In genomic region chr19:38073226-38073625, GRCm38 (mm10) we compare ENCODE assay signal across 23 mouse cellular contexts. TPM values are rescaled to one million over a fixed set of nuclear protein-coding genes. Genes with fewer than 3 reads are reported as not detected.
DNase-seq lines count a peak whose midpoint lies in the region; ATAC-seq and TF ChIP-seq lines count a peak whose summit lies in the region.
"Had no signal": no experiment of that assay in that cellular context is flagged by ENCODE, and none has a peak within 500 bp of the region (broad histone marks: within the 10 kb centered on the region; RNA-seq: fewer than 3 reads in every experiment).

No protein-coding gene starts in this region.

- H3K4me1 ChIP-seq in midbrain, embryonic 11.5 days (ENCODE audit: control insufficient read depth, insufficient read depth, low read length) = no peaks in the 10 kb centered on the region
- no peaks in the 10 kb centered on the region for H3K4me1 ChIP-seq in midbrain, postnatal 0 days (ENCODE audit: insufficient read depth, low read length)

- ATAC-seq in midbrain, embryonic 11.5 days (ENCODE audit: low FRiP score) = no peak
- ATAC-seq in midbrain, postnatal 0 days (ENCODE audit: low FRiP score) = no peak
- ATAC-seq: activated CD4-positive, CD25-positive, alpha-beta regulatory T cell, adult 4 months; CD4-positive, CD25-positive, alpha-beta regulatory T cell, adult 4 months; Patski had no signal

- no peaks in the 10 kb centered on the region for H3K27me3 ChIP-seq in midbrain, embryonic 11.5 days (ENCODE audit: control insufficient read depth, insufficient read depth, low read length)
- no peaks in the 10 kb centered on the region for H3K27me3 ChIP-seq in midbrain, postnatal 0 days (ENCODE audit: insufficient read depth, low read length)
- H3K27me3 ChIP-seq: CH12.LX, Patski had no signal

- H3K4me2 ChIP-seq in midbrain, embryonic 11.5 days = no peak overlapping the region
- no peak overlapping the region for H3K4me2 ChIP-seq in midbrain, postnatal 0 days (ENCODE audit: low read depth, low read length, poor library complexity, severe bottlenecking)

- DNase-seq in heart, adult 11 months = peak; percentile 55
- no peak for DNase-seq in heart, adult 18-20 months
- DNase-seq in midbrain, embryonic 11.5 days (ENCODE audit: low spot score, missing footprints) = peak; percentile 61
- DNase-seq in midbrain, postnatal 0 days (ENCODE audit: low spot score) = no peak
- DNase-seq: adrenal gland, adult 2 months; adrenal gland, adult 8-10 months; adrenal gland, postnatal 10 days; adrenal gland, postnatal 14 days; adrenal gland, postnatal 25 days; adrenal gland, postnatal 36 days; B cell, adult 2 months; cerebellum, adult 11 months; cerebellum, adult 11-12 months; cerebellum, adult 18-20 months had no signal

- H3K36me3 ChIP-seq in midbrain, embryonic 11.5 days (ENCODE audit: control insufficient read depth, insufficient read depth, low read length) = peaks cover 10% of the 10 kb centered on the region; the same call in 1 of the 2 replicates
- no peaks in the 10 kb centered on the region for H3K36me3 ChIP-seq in midbrain, postnatal 0 days (ENCODE audit: insufficient read depth, low read length)

- H3K27ac ChIP-seq in midbrain, embryonic 11.5 days (ENCODE audit: low read depth, low read length) = no peak overlapping the region
- no peak overlapping the region for H3K27ac ChIP-seq in midbrain, postnatal 0 days (ENCODE audit: low read depth, low read length)

- no peak overlapping the region for H3K4me3 ChIP-seq in midbrain, embryonic 11.5 days (ENCODE audit: low read depth, low read length)
- H3K4me3 ChIP-seq in midbrain, postnatal 0 days (ENCODE audit: low read depth, low read length) = no peak overlapping the region

- H3K9me3 ChIP-seq in midbrain, embryonic 11.5 days (ENCODE audit: control insufficient read depth, low read length) = no peaks in the 10 kb centered on the region
- H3K9me3 ChIP-seq in midbrain, postnatal 0 days (ENCODE audit: low read length) = no peaks in the 10 kb centered on the region
- H3K9me3 ChIP-seq: G1E had no signal

- WGBS in midbrain, embryonic 11.5 days = 94% methylated on average over 5 of the region's 5 CpGs
- 94% methylated on average over 5 of the region's 5 CpGs for WGBS in midbrain, postnatal 0 days

- no peak overlapping the region for H3K9ac ChIP-seq in midbrain, embryonic 11.5 days (ENCODE audit: low read length)
- no peak overlapping the region for H3K9ac ChIP-seq in midbrain, postnatal 0 days (replicated peaks; ENCODE audit: low read length, poor library complexity, severe bottlenecking)

- no peak for TF ChIP-seq CTCF in midbrain, postnatal 0 days (IDR thresholded peaks at IDR 0.05)

RNA-seq across cellular contexts. Expression of gene Cep55, which starts 18.4 kb away (rescaled TPM):
- total RNA-seq in heart, adult 18-20 months (2021) = under 1 TPM; 0.23 to 0.37 TPM
- polyA plus RNA-seq in midbrain, embryonic 11.5 days (2014; fragmentation: Nextera tagmentation; extraction: Ambion mirVana) = 60.8 and 67.1 TPM in 2 replicates
- total RNA-seq in midbrain, postnatal 0 days (2014; rRNA removed) = 1.3 and 2.3 TPM in 2 replicates
- polyA plus RNA-seq in midbrain, postnatal 0 days (2015; fragmentation: Nextera tagmentation; extraction: Ambion mirVana) = 0.88 and 0.90 TPM in 2 replicates

RNA-seq across cellular contexts. Expression of gene Ffar4, which starts 23.6 kb away (rescaled TPM):
- under 1 TPM in 1 of 2 experiments, not detected in 1; 0.80 TPM for total RNA-seq in heart, adult 18-20 months (2021)
- not detected in 2 replicates for polyA plus RNA-seq in midbrain, embryonic 11.5 days (2014; fragmentation: Nextera tagmentation; extraction: Ambion mirVana)
- total RNA-seq in midbrain, postnatal 0 days (2014; rRNA removed) = 0.16 TPM in 1 of 2 replicates, not detected in the other
- polyA plus RNA-seq in midbrain, postnatal 0 days (2015; fragmentation: Nextera tagmentation; extraction: Ambion mirVana) = 0.12 and 0.51 TPM in 2 replicates
- total RNA-seq: CH12.LX, G1E, MEL had no signal
- polyA plus RNA-seq: C2C12; CD4-positive, CD25-positive, alpha-beta regulatory T cell, adult 4 months; G1E; Patski had no signal

RNA-seq across cellular contexts. Expression of gene Myof, which starts 29.8 kb away (rescaled TPM):
- 10 to 100 TPM in 1 of 2 experiments, 1 to 10 TPM in 1; 5.6 to 13.0 TPM for total RNA-seq in heart, adult 18-20 months (2021)
- 3.3 and 3.6 TPM in 2 replicates for polyA plus RNA-seq in midbrain, embryonic 11.5 days (2014; fragmentation: Nextera tagmentation; extraction: Ambion mirVana)
- total RNA-seq in midbrain, postnatal 0 days (2014; rRNA removed) = 5.4 and 6.5 TPM in 2 replicates
- polyA plus RNA-seq in midbrain, postnatal 0 days (2015; fragmentation: Nextera tagmentation; extraction: Ambion mirVana) = 1.9 and 2.1 TPM in 2 replicates
- polyA plus RNA-seq: G1E had no signal

RNA-seq across cellular contexts. Expression of gene Rbp4, which starts 51.9 kb away (rescaled TPM):
- 1 to 10 TPM; 3.0 to 7.3 TPM for total RNA-seq in heart, adult 18-20 months (2021)
- polyA plus RNA-seq in midbrain, embryonic 11.5 days (2014; fragmentation: Nextera tagmentation; extraction: Ambion mirVana) = 2.3 and 2.8 TPM in 2 replicates
- total RNA-seq in midbrain, postnatal 0 days (2014; rRNA removed) = 0.47 and 11.1 TPM in 2 replicates
- polyA plus RNA-seq in midbrain, postnatal 0 days (2015; fragmentation: Nextera tagmentation; extraction: Ambion mirVana) = 7.8 and 10.1 TPM in 2 replicates
- total RNA-seq: G1E, MEL had no signal
- polyA plus RNA-seq: activated CD4-positive, CD25-positive, alpha-beta regulatory T cell, adult 4 months; CD4-positive, CD25-positive, alpha-beta regulatory T cell, adult 4 months; G1E had no signal

RNA-seq across cellular contexts. Expression of gene Pde6c, which starts 59.4 kb away (rescaled TPM):
- total RNA-seq in heart, adult 18-20 months (2021) = not detected
- 0.08 and 0.12 TPM in 2 replicates for polyA plus RNA-seq in midbrain, embryonic 11.5 days (2014; fragmentation: Nextera tagmentation; extraction: Ambion mirVana)
- total RNA-seq in midbrain, postnatal 0 days (2014; rRNA removed) = 0.09 TPM in 1 of 2 replicates, not detected in the other
- 0.19 TPM in 1 of 2 replicates, not detected in the other for polyA plus RNA-seq in midbrain, postnatal 0 days (2015; fragmentation: Nextera tagmentation; extraction: Ambion mirVana)
- total RNA-seq: adrenal gland, adult 18-20 months; adrenal gland, adult 2 months; adrenal gland, adult 8-10 months; adrenal gland, postnatal 25 days; adrenal gland, postnatal 36 days; CH12.LX; ES-E14; G1E; MEL had no signal
- polyA plus RNA-seq: activated CD4-positive, CD25-positive, alpha-beta regulatory T cell, adult 4 months; adrenal gland, adult 2 months; C2C12; CD4-positive, CD25-positive, alpha-beta regulatory T cell, adult 4 months; G1E; Patski had no signal

Comparison
In these comparisons a context has a peak if more than half of its experiments do, and no peak if none do; other contexts are left out.
1. DNase-seq: peak in heart, adult 11 months (single experiment) and midbrain, embryonic 11.5 days (single experiment); none in heart, adult 18-20 months (0 of 2) and midbrain, postnatal 0 days (single experiment).